Mouse (Mus musculus) olfactory bulb, adult 2 months (tissue): ENCODE measurements around the gene Tecpr1.

Experiments used
- CTCF ChIP-seq: fragments of 200-500 bp; IDR thresholded peaks from 2 replicates; pipeline ENCODE4 v1.5.1; 2012; ENCODE audit warnings: low read depth, mild to moderate bottlenecking, low read length, moderate library complexity; ENCODE audit not compliant: insufficient read depth
- POLR2A ChIP-seq: fragments of 200-500 bp; IDR thresholded peaks from 2 replicates; pipeline ENCODE4 v1.6.1; 2012; ENCODE audit warnings: mild to moderate bottlenecking, low read depth, low read length, moderate library complexity; ENCODE audit not compliant: insufficient read depth

DNA sequence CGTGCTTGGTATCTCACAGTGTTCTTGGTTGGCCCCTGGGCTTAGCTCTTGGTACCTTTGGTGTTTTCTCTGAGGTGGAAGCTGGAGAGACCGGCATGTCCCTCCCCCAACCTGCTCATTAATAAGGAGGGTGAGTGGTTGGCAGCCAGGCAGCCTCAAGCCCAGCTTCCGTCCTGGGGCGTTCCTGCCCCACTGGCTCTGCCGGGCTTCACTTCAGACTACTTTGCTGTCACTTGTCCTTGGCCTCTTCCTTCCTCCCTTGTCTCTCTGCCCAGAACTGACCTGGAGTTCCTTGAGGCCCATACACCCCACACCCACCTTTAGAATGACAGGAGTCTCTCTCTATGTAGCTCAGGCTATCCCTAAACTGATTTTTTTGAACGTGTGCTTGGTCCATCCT lies 30.7 kb downstream of the Tecpr1 start:
- TF ChIP-seq POLR2A = no peak
- no peak for TF ChIP-seq CTCF
